Mouse (Mus musculus): ENCODE measurements around the gene Micu1.
A peak's percentile ranks its signal among the peaks of the same experiment; 100 is the strongest.

The Micu1 gene

GRCm38 (mm10) chr10:59809991-59810574 lies 107.8 kb downstream of the Micu1 start:
- no peak for DNase-seq (ENCODE audit: low spot score in 2 of 2)

- DNase-seq (ENCODE audit: low spot score in 2 of 2) = no peak
These were observed 110.7 kb downstream of the Micu1 start for GRCm38 (mm10) chr10:59812939-59813338.

GRCm38 (mm10) chr10:59813759-59814158 lies 111.5 kb downstream of the Micu1 start:
- DNase-seq (ENCODE audit: low spot score in 2 of 2) = no peak

- DNase-seq (ENCODE audit: low spot score in 2 of 2) = peak in 1 of 2 experiments; percentile 43
These were observed 112.4 kb downstream of the Micu1 start for GRCm38 (mm10) chr10:59814505-59815155.

GRCm38 (mm10) chr10:59816569-59816968 lies 114.3 kb downstream of the Micu1 start:
- peak in 1 of 2 experiments; percentile 38 for DNase-seq (ENCODE audit: low spot score in 2 of 2)

- no peak for DNase-seq (ENCODE audit: low spot score in 2 of 2)
These were observed 115.3 kb downstream of the Micu1 start for GRCm38 (mm10) chr10:59817528-59817927.

GRCm38 (mm10) chr10:59817991-59818390 lies 115.7 kb downstream of the Micu1 start:
- DNase-seq (ENCODE audit: low spot score in 2 of 2) = peak in 1 of 2 experiments; percentile 38

GRCm38 (mm10) chr10:59819146-59819545 lies 116.9 kb downstream of the Micu1 start:
- no peak for DNase-seq (ENCODE audit: low spot score in 2 of 2)

GRCm38 (mm10) chr10:59820886-59821285 lies 118.6 kb downstream of the Micu1 start:
- no peak for DNase-seq (ENCODE audit: low spot score in 2 of 2)

- no peak for DNase-seq (ENCODE audit: low spot score in 2 of 2)
These were observed 119.2 kb downstream of the Micu1 start for GRCm38 (mm10) chr10:59821334-59822066.

- DNase-seq (ENCODE audit: low spot score in 2 of 2) = no peak
These were observed 120.6 kb downstream of the Micu1 start for GRCm38 (mm10) chr10:59822857-59823256.

GRCm38 (mm10) chr10:59825137-59825812 lies 123.0 kb downstream of the Micu1 start:
- peak; percentile 39 to 55 for DNase-seq (ENCODE audit: low spot score in 2 of 2)

GRCm38 (mm10) chr10:59829886-59830285 lies 127.6 kb downstream of the Micu1 start:
- DNase-seq (ENCODE audit: low spot score in 2 of 2) = no peak

- DNase-seq (ENCODE audit: low spot score in 2 of 2) = no peak
These were observed 129.7 kb downstream of the Micu1 start for GRCm38 (mm10) chr10:59831950-59832349.

GRCm38 (mm10) chr10:59835301-59836155 lies 133.3 kb downstream of the Micu1 start:
- DNase-seq (ENCODE audit: low spot score in 2 of 2) = peak in 1 of 2 experiments; percentile 41

- DNase-seq (ENCODE audit: low spot score in 2 of 2) = no peak
These were observed 135.2 kb downstream of the Micu1 start for GRCm38 (mm10) chr10:59837490-59837889.

- DNase-seq (ENCODE audit: low spot score in 2 of 2) = peak in 1 of 2 experiments; percentile 60
These were observed 139.2 kb downstream of the Micu1 start for GRCm38 (mm10) chr10:59841434-59841833.

GRCm38 (mm10) chr10:59843125-59843524 lies 140.8 kb downstream of the Micu1 start:
- no peak for DNase-seq (ENCODE audit: low spot score in 2 of 2)

- no peak for DNase-seq (ENCODE audit: low spot score in 2 of 2)
These were observed 142.4 kb downstream of the Micu1 start for GRCm38 (mm10) chr10:59844686-59845085.

GRCm38 (mm10) chr10:59846416-59846815 lies 144.1 kb downstream of the Micu1 start:
- peak in 1 of 2 experiments; percentile 72 for DNase-seq (ENCODE audit: low spot score in 2 of 2)
